ENCODE assay signal across 8 mouse cellular contexts in the genomic region with DNA sequence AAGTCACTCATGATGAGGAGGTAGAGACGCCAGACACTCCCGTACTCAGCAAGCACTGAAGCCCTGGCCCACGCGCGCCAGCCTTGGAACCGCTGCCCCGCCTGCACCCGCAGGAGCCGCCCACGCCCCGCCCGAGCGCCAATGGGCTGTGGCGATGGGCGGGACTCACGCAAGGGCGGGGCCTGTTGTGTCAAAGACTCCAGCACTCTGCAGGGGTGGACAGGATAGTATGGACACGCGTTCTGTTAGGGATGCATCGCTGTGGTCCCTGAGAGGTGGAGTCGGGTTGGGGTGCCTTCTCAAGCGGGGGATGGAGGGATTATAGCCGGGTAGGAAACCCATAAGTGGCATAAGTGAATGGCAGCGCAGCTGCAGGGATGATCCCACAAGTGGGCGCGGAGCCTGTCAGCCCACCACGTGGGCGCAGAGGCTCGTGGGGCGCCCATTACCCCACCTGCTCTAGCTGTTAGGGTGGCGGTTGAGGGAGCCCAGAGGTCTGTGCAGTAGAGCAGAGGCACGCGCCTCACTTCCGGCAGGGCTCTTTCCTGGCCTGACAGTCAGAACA. TPM values are rescaled to one million over a fixed set of nuclear protein-coding genes. Genes with fewer than 3 reads are reported as not detected.
DNase-seq lines count a peak whose midpoint lies in the region; ATAC-seq lines count a peak whose summit lies in the region.

A gene (minus strand): TSS at position 109 of the 565 bp plus-strand sequence.

- peak within 1 kb of the TSS; percentile 61 for H3K4me3 ChIP-seq in hindbrain, embryonic 12.5 days

- no peaks in the 10 kb centered on the region for H3K9me3 ChIP-seq in hindbrain, embryonic 12.5 days (replicated peaks)

- peak within 1 kb of the TSS; percentile 100 for H3K4me2 ChIP-seq in hindbrain, embryonic 12.5 days (replicated peaks)

- no peaks in the 10 kb centered on the region for H3K27me3 ChIP-seq in hindbrain, embryonic 12.5 days

- H3K27ac ChIP-seq in hindbrain, embryonic 12.5 days, result peak within 1 kb of the TSS; percentile 57

- peak; percentile 96 for ATAC-seq in hindbrain, embryonic 12.5 days (ENCODE audit: low FRiP score)

- H3K9ac ChIP-seq in hindbrain, embryonic 12.5 days, result peak within 1 kb of the TSS; percentile 72

- H3K36me3 ChIP-seq in hindbrain, embryonic 12.5 days, result no peaks in the 10 kb centered on the region

- peak; percentile 96 for DNase-seq in MN1 (ENCODE audit: low spot score)
- DNase-seq in cerebellum, adult 9-11 months, result peak; percentile 94
- peak; percentile 92 to 93 for DNase-seq in frontal cortex, postnatal 10 days (ENCODE audit: low spot score in 2 of 2)
- peak; percentile 88 to 93 for DNase-seq in layer of hippocampus, postnatal 14 days (ENCODE audit: low spot score in 2 of 2)
- DNase-seq in lung, postnatal 14 days, result peak; percentile 92
- peak; percentile 81 for DNase-seq in retina, adult 2 months (ENCODE audit: low read depth, low spot score)
- DNase-seq in thymus, postnatal 36 days, result peak; percentile 93 to 94

- H3K4me1 ChIP-seq in hindbrain, embryonic 12.5 days, result peaks cover 12% of the 10 kb centered on the region

- 3% methylated on average over 34 of the region's 34 CpGs for WGBS in hindbrain, embryonic 12.5 days

RNA-seq across cellular contexts. Expression of the gene that starts here (rescaled TPM):
- polyA plus RNA-seq in hindbrain, embryonic 12.5 days (2016; fragmentation: Nextera tagmentation; extraction: Ambion mirVana), result 84.9 and 91.5 TPM in 2 replicates
- 100 to 1,000 TPM; 245 to 257 TPM for total RNA-seq in layer of hippocampus, postnatal 14 days (2021)

Comparison
In these comparisons a context has a peak if more than half of its experiments do, and no peak if none do; other contexts are left out.
1. Peak in every context shown above with its lines: DNase-seq, ATAC-seq, H3K4me3 ChIP-seq and H3K27ac ChIP-seq.